Comparison of ENCODE assay signal across 8 mouse cellular contexts in genomic region chr9:70140871-70141796, GRCm38 (mm10). TPM values are rescaled to one million over a fixed set of nuclear protein-coding genes. Genes with fewer than 3 reads are reported as not detected.
DNase-seq lines count a peak whose midpoint lies in the region; ATAC-seq and TF ChIP-seq lines count a peak whose summit lies in the region.

No protein-coding gene starts in this region.

- DNase-seq in adrenal gland, postnatal 14 days: peak; percentile 78
- peak; percentile 76 for DNase-seq in embryo, embryonic 11 days
- peak; percentile 32 to 66 for DNase-seq in gastrocnemius, postnatal 4 days (ENCODE audit: low spot score in 2 of 2)
- DNase-seq in left cerebral cortex, postnatal 14 days (ENCODE audit: low spot score in 2 of 2): peak; percentile 91 to 92
- DNase-seq in midbrain, embryonic 10.5 days (ENCODE audit: low spot score): peak; percentile 58

- H3K9ac ChIP-seq in intestine, postnatal 0 days (ENCODE audit: low read depth, low read length): peak overlapping the region; percentile 26; the same call in 1 of the 2 replicates

- no peak for TF ChIP-seq POLR2A in small intestine, adult 2 months (IDR thresholded peaks at IDR 0.05; ENCODE audit: low read depth, low read length)

- H3K36me3 ChIP-seq in intestine, postnatal 0 days (ENCODE audit: control insufficient read depth, insufficient read depth): no peaks in the 10 kb centered on the region
- no peaks in the 10 kb centered on the region for H3K36me3 ChIP-seq in midbrain, embryonic 10.5 days
- no peaks in the 10 kb centered on the region for H3K36me3 ChIP-seq in small intestine, adult 2 months (ENCODE audit: control insufficient read depth, insufficient read depth, low read length)

- no peaks in the 10 kb centered on the region for H3K4me1 ChIP-seq in intestine, postnatal 0 days (replicated peaks; ENCODE audit: control insufficient read depth, insufficient read depth, low read length)
- peaks cover 57% of the 10 kb centered on the region for H3K4me1 ChIP-seq in midbrain, embryonic 10.5 days
- H3K4me1 ChIP-seq in small intestine, adult 2 months (ENCODE audit: control insufficient read depth, insufficient read depth, insufficient read length, low read length): peaks cover 5% of the 10 kb centered on the region

- TF ChIP-seq CTCF in intestine, postnatal 0 days (IDR thresholded peaks at IDR 0.05; ENCODE audit: low read depth): no peak
- TF ChIP-seq CTCF in small intestine, adult 2 months (IDR thresholded peaks at IDR 0.05; ENCODE audit: extremely low read depth, insufficient read length, insufficient replicate concordance, low read depth, low read length): no peak

- peak overlapping the region; percentile 52 for H3K4me3 ChIP-seq in intestine, postnatal 0 days (ENCODE audit: low read depth, low read length)
- peak overlapping the region; percentile 72 for H3K4me3 ChIP-seq in midbrain, embryonic 10.5 days
- H3K4me3 ChIP-seq in small intestine, adult 2 months (ENCODE audit: low read depth, low read length): peak overlapping the region; percentile 55

- peaks cover 10% of the 10 kb centered on the region; the same call in 1 of the 2 replicates for H3K27me3 ChIP-seq in intestine, postnatal 0 days (replicated peaks; ENCODE audit: control insufficient read depth, insufficient read depth, low read length)
- H3K27me3 ChIP-seq in midbrain, embryonic 10.5 days (ENCODE audit: low read depth, poor library complexity, severe bottlenecking): peaks cover 51% of the 10 kb centered on the region
- H3K27me3 ChIP-seq in small intestine, adult 2 months (ENCODE audit: control insufficient read depth, insufficient read depth, low read length): peaks cover 14% of the 10 kb centered on the region

- peak; percentile 48 for ATAC-seq in intestine, postnatal 0 days
- no peak for ATAC-seq in granulocyte monocyte progenitor cell, adult 5-6 weeks (replicated peaks; ENCODE audit: poor library complexity, severe bottlenecking)

- intact Hi-C loops in left cerebral cortex, postnatal 14 days (cut with DNase I): loop anchor here (1.0 to 5.0 kb wide), 2 partner anchors 19 to 66 kb away; partner anchors contain the start of gene Myo1e

- no peak overlapping the region for H3K27ac ChIP-seq in intestine, postnatal 0 days (ENCODE audit: low read depth, low read length)
- H3K27ac ChIP-seq in midbrain, embryonic 10.5 days (replicated peaks): peak overlapping the region; percentile 83
- no peak overlapping the region for H3K27ac ChIP-seq in small intestine, adult 2 months (ENCODE audit: insufficient read depth, low read depth, low read length)

- WGBS in intestine, postnatal 0 days: under 1% methylated on average over 83 of the region's 87 CpGs
- under 1% methylated on average over 87 of the region's 87 CpGs for WGBS in midbrain, embryonic 10.5 days
- under 1% methylated on average over 87 of the region's 87 CpGs for WGBS in small intestine, adult 2 months

- no peaks in the 10 kb centered on the region for H3K9me3 ChIP-seq in intestine, postnatal 0 days (ENCODE audit: control insufficient read depth)
- H3K9me3 ChIP-seq in midbrain, embryonic 10.5 days (replicated peaks): 0 out of 2 replicates have a peak, but pooled peaks cover 3% of the 10 kb centered on the region

- peak overlapping the region; percentile 96 for H3K4me2 ChIP-seq in intestine, postnatal 0 days (replicated peaks; ENCODE audit: low read depth)

RNA-seq across cellular contexts. Expression of gene Fam81a, which starts 1.2 kb away (rescaled TPM):
- 3.4 and 3.5 TPM in 2 replicates for total RNA-seq in adrenal gland, postnatal 14 days (2021)
- total RNA-seq in gastrocnemius, postnatal 4 days (2021): 1 to 10 TPM; 4.0 to 4.4 TPM
- 0.83 and 0.92 TPM in 2 replicates for polyA plus RNA-seq in intestine, postnatal 0 days (2015; fragmentation: Nextera tagmentation; extraction: Ambion mirVana)
- total RNA-seq in left cerebral cortex, postnatal 14 days (2021): 100 to 1,000 TPM; 194 to 203 TPM
- 6.1 and 8.5 TPM in 2 replicates for polyA plus RNA-seq in midbrain, embryonic 10.5 days (2016; fragmentation: Nextera tagmentation; extraction: Ambion mirVana)
- 0.03 and 0.58 TPM in 2 replicates for polyA plus RNA-seq in small intestine, adult 2 months (2012; rRNA removed)
- not detected in 2 replicates for total RNA-seq in granulocyte monocyte progenitor cell, adult 5-6 weeks (2014; fragmentation: Nextera tagmentation)
- total RNA-seq in granulocyte monocyte progenitor cell, adult 5-6 weeks (2017): not detected in 2 replicates

Comparison
In these comparisons a context has a peak if more than half of its experiments do, and no peak if none do; other contexts are left out.
1. RNA of gene Fam81a, which starts 1.2 kb away (total RNA-seq): 194 to 203 TPM in left cerebral cortex, postnatal 14 days; 4.0 to 4.4 TPM in gastrocnemius, postnatal 4 days, 3.4 to 3.5 TPM in adrenal gland, postnatal 14 days and not detected in granulocyte monocyte progenitor cell, adult 5-6 weeks; every median in the first group is over 10 times any median in the second.
2. Peak in every context shown above with its lines, with median percentiles within 50 percentile points of each other: DNase-seq and H3K4me3 ChIP-seq.